Mouse (Mus musculus): ENCODE measurements at regions not wholly inside any gene's neighbourhood (a gene's known extent, or its start where the extent isn't known, plus 50 kb on each side); places are given as distances from the start of the nearest gene placed in this dataset.

GRCm38 (mm10) chr1:73425049-73425448, 409.3 kb upstream of the Tnp1 start:
- TF ChIP-seq MEF2A (IDR thresholded peaks at IDR 0.05; ENCODE audit: extremely low read depth, insufficient replicate concordance, low read depth, low read length, poor library complexity, severe bottlenecking), result no peak
- TF ChIP-seq ZNF384 (IDR thresholded peaks at IDR 0.05; ENCODE audit: low read depth, low read length), result no peak
- no peak for TF ChIP-seq CTCF (IDR thresholded peaks at IDR 0.05 in 2 of 3, conservative IDR thresholded peaks at IDR 0.05 in 1 of 3; ENCODE audit: control insufficient read depth in 1 of 3, insufficient read depth in 1 of 3, low read depth in 2 of 3, low read length in 3 of 3, poor library complexity in 1 of 3, severe bottlenecking in 1 of 3)
- no peak for TF ChIP-seq USF1 (IDR thresholded peaks at IDR 0.05; ENCODE audit: low read depth, low read length)
- no peak for TF ChIP-seq POLR2A (IDR thresholded peaks at IDR 0.05; ENCODE audit: control insufficient read depth in 1 of 2, insufficient read depth in 1 of 2, low read depth in 1 of 2, low read length in 2 of 2, poor library complexity in 1 of 2)
- TF ChIP-seq MAZ (IDR thresholded peaks at IDR 0.05; ENCODE audit: low read depth, low read length), result no peak
- TF ChIP-seq MAFK (IDR thresholded peaks at IDR 0.05; ENCODE audit: borderline replicate concordance, low read depth, low read length), result no peak
- TF ChIP-seq TCF12 (IDR thresholded peaks at IDR 0.05; ENCODE audit: low read depth, low read length), result no peak
- no peak for TF ChIP-seq HCFC1 (IDR thresholded peaks at IDR 0.05; ENCODE audit: low read depth, low read length)
- TF ChIP-seq TBP (IDR thresholded peaks at IDR 0.05; ENCODE audit: low read depth, low read length), result no peak
- TF ChIP-seq MXI1 (IDR thresholded peaks at IDR 0.05; ENCODE audit: low read depth, low read length), result no peak
- no peak for TF ChIP-seq ZC3H11A (IDR thresholded peaks at IDR 0.05; ENCODE audit: low read depth, low read length)
- no peak for TF ChIP-seq MAX (IDR thresholded peaks at IDR 0.05; ENCODE audit: low read length)
